Mouse (Mus musculus) forebrain, embryonic 12.5 days (tissue): ENCODE results near the gene Cog7. TPM values are rescaled to one million over a fixed set of nuclear protein-coding genes. Genes with fewer than 3 reads are reported as not detected.

Experiments
- ATAC-seq: fragments of 200-750 bp; cut with Nextera tagmentation; 2 replicates; pipeline ENCODE4 v1.8.0; 2017; ENCODE audit warnings: moderate TSS enrichment; ENCODE audit not compliant: low FRiP score
- H3K27ac ChIP-seq: fragments of 300-500 bp; sonication (generic); 2 replicates; pipeline ENCODE4 v1.5.1; 2016; ENCODE audit warnings: mild to moderate bottlenecking
- H3K27me3 ChIP-seq: fragments of 300-500 bp; sonication (generic); 2 replicates; pipeline ENCODE4 v1.6.1; 2016; ENCODE audit warnings: mild to moderate bottlenecking
- H3K36me3 ChIP-seq: fragments of 300-500 bp; sonication (generic); replicated peaks from 2 replicates; pipeline ENCODE4 v1.6.1; 2016; ENCODE audit warnings: mild to moderate bottlenecking
- H3K4me1 ChIP-seq: fragments of 300-500 bp; sonication (generic); 2 replicates; pipeline ENCODE4 v1.6.1; 2016
- H3K4me2 ChIP-seq: fragments of 300-500 bp; sonication (generic); 2 replicates; pipeline ENCODE4 v1.6.1; 2016; ENCODE audit warnings: mild to moderate bottlenecking, moderate library complexity
- H3K4me3 ChIP-seq: fragments of 300-500 bp; sonication (generic); replicated peaks from 2 replicates; pipeline ENCODE4 v1.5.1; 2016; ENCODE audit warnings: mild to moderate bottlenecking
- H3K9ac ChIP-seq: fragments of 300-500 bp; sonication (generic); 2 replicates; pipeline ENCODE4 v1.6.1; 2016; ENCODE audit warnings: mild to moderate bottlenecking
- H3K9me3 ChIP-seq: fragments of 300-500 bp; sonication (generic); 2 replicates; pipeline ENCODE4 v1.6.1; 2016
- WGBS: fragments of 180-500 bp; shearing (Covaris S2); methylation state at CpG from one replicate; pipeline ENCODE4 v1.1.7; 2016; 5-methylcytosine and 5-hydroxymethylcytosine counted together
- polyA plus RNA-seq: library from polyadenylated mRNA; unstranded; fragments of >200 nt; fragmentation: Nextera tagmentation; extraction: Ambion mirVana; gene quantifications from 2 replicates; pipeline ENCODE4 v1.2.1, GENCODE M21; 2016

Gene Cog7
- 21.9 and 23.0 TPM in 2 replicates for polyA plus RNA-seq

DNA sequence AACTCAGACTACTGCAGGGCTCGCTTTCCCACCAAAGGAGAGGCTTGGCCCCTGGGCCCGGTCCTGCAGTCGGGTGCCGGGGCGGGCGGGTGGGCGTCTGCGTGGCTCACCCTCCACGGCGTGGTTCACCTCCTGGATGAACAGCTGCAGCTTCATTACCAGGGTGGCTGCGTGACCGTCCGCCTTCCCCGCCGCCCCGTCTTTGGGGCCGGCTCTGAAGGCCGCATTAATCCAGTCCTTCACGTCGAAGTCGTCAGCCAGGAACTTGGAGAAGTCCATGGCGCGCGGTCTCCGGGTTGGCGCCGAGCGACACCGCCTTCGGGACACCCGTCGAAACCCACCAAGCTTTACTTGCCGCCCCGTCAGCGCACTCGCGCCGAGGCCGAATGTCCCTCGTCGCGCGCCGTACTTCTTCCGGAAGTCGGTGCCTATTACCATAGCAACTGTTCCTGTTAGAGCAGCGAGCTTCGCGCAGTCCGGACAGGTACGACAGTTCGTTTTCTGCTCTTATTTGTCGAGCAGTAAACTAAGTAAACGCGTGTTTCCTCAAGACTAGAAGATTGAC is at the start of gene Cog7:
TSS of gene Cog7 (minus strand) at position 405 of the 565 bp plus-strand sequence.
- peak within 1 kb of the TSS; percentile 63 for H3K4me2 ChIP-seq
- peak; percentile 91 for ATAC-seq
- no peaks in the 10 kb centered on the region for H3K9me3 ChIP-seq
- peak within 1 kb of the TSS; percentile 77 for H3K9ac ChIP-seq
- under 1% methylated on average over 55 of the region's 55 CpGs for whole genome bisulfite sequencing
- H3K27ac ChIP-seq, result no peak within 1 kb of the TSS
- peaks cover 9% of the 10 kb centered on the region; the same call in 1 of the 2 replicates for H3K4me1 ChIP-seq
- peak within 1 kb of the TSS; percentile 81 for H3K4me3 ChIP-seq
- 0 out of 2 replicates have a peak, but pooled peaks cover 4% of the 10 kb centered on the region for H3K36me3 ChIP-seq
- no peaks in the 10 kb centered on the region for H3K27me3 ChIP-seq

DNA sequence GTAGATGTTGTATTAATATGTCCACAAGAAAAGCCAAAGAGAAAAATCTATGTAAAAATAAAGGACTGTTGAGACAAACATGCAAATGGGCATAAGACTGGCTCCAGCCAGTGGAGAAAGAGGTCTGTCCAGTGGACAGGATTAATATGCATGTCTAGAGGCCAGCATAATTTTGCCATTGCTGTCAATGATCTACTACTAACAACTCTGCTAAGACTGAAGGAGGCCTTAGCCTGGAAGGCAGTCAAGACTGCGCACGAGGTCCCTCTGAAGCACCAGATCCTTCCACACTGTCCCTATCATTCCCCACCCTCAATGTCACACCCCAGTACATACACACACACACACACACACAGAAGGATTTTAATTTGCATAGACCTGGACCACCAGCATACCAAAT is 40.6 kb upstream of the Cog7 start:
- Histone ChIP-seq H3K36me3 (0 out of 2 replicates have a peak, but pooled peaks cover 3% of the 10 kb centered on the region), H3K4me2 (no peak overlapping the region), H3K9me3 (no peaks in the 10 kb centered on the region), H3K4me3 (no peak overlapping the region), H3K9ac (no peak overlapping the region), H3K4me1 (peaks cover 22% of the 10 kb centered on the region), H3K27me3 (no peaks in the 10 kb centered on the region), H3K27ac (no peak overlapping the region)
- ATAC-seq, result no peak
- WGBS, result 95% methylated on average over 2 of the region's 2 CpGs

DNA sequence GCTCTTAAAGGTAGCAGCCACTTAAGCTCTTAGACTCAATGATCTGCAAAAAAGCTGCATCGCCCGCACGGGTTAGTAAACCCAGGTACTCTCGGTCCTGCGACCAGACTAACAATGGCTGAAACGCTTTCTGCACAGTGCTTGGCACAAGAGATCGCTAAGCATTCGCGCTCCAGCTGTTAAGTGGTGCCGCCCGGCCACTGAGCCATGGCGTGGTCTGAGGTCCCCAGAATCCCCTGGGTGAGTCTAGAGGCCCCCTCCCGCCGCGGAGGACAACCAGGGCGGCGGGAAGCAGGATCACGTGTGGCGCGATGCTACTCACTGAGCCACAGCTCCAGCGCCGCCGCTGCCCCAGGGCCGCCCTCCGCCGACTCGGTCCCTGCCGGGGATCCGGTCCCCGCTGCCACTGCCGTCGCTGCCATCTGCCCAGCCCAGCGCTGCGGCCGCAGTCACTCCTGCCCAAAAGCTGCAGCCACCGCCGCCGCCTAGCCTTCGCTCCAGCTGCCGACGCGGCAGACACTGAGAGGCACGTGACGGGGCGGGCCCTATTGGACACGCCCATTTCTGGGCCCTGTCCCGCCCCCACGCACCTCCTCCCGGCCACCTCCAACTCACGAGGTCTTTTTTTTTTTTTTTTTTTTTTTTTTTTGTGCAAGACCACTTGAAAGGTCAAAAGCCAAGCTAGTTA is 39.3 kb upstream of the Cog7 start, which contains the start of gene Gga2:
TSS of gene Gga2 (minus strand) at position 556 of the 688 bp plus-strand sequence.
- peak within 1 kb of the TSS; percentile 79 for H3K4me3 ChIP-seq
- ATAC-seq, result peak; percentile 90
- H3K27ac ChIP-seq, result peak within 1 kb of the TSS; percentile 93
- H3K4me1 ChIP-seq, result peaks cover 28% of the 10 kb centered on the region
- no peaks in the 10 kb centered on the region for H3K27me3 ChIP-seq
- under 1% methylated on average over 45 of the region's 50 CpGs for WGBS
- 0 out of 2 replicates have a peak, but pooled peaks cover 3% of the 10 kb centered on the region for H3K36me3 ChIP-seq
- no peaks in the 10 kb centered on the region for H3K9me3 ChIP-seq
- peak within 1 kb of the TSS; percentile 75 for H3K9ac ChIP-seq
- peak within 1 kb of the TSS; percentile 73 for H3K4me2 ChIP-seq

DNA sequence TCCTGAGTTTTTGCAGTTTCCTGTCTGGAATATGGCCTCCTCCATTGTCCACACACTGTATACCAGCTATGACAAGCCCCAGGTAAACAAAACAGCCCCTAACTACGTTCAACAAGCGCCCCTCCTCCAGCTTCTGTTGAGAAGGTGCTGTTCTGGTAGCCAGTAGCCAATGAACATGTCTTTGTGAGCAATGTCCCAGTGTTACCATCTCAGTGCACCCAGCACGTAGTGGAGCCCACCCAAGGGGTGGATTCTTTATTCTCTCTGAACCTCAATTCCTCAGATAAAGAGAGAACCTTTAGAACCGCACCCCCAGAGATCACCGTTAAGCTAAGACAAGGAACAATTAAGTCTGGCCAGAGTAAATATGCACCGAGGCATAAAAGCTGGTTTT is 38.8 kb upstream of the Cog7 start:
- under 1% methylated on average over 6 of the region's 6 CpGs for WGBS
- H3K4me2 ChIP-seq, result peak overlapping the region; percentile 73
- 0 out of 2 replicates have a peak, but pooled peaks cover 3% of the 10 kb centered on the region for H3K36me3 ChIP-seq
- H3K27me3 ChIP-seq, result no peaks in the 10 kb centered on the region
- peaks cover 34% of the 10 kb centered on the region for H3K4me1 ChIP-seq
- ATAC-seq, result peak; percentile 50
- no peaks in the 10 kb centered on the region for H3K9me3 ChIP-seq
- peak overlapping the region; percentile 79 for H3K4me3 ChIP-seq
- peak overlapping the region; percentile 75 for H3K9ac ChIP-seq
- H3K27ac ChIP-seq, result peak overlapping the region; percentile 93

- 88% methylated on average over 7 of the region's 7 CpGs for WGBS
- no peak for ATAC-seq
- peaks cover 38% of the 10 kb centered on the region for H3K4me1 ChIP-seq
- no peaks in the 10 kb centered on the region for H3K27me3 ChIP-seq
- 0 out of 2 replicates have a peak, but pooled peaks cover 3% of the 10 kb centered on the region for H3K36me3 ChIP-seq
- H3K9me3 ChIP-seq, result no peaks in the 10 kb centered on the region
- H3K4me3 ChIP-seq, result peak overlapping the region; percentile 79; the same call in 1 of the 2 replicates
- 0 out of 2 replicates have a peak overlapping the region, but pooled peaks have one; percentile 27 for H3K27ac ChIP-seq
- no peak overlapping the region for H3K9ac ChIP-seq
- peak overlapping the region; percentile 73 for H3K4me2 ChIP-seq
Observed at GRCm38 (mm10) chr7:122018978-122019377, 37.5 kb upstream of the Cog7 start.

- H3K4me1 ChIP-seq, result peaks cover 38% of the 10 kb centered on the region
- 0 out of 2 replicates have a peak overlapping the region, but pooled peaks have one; percentile 1 for H3K9ac ChIP-seq
- ATAC-seq, result no peak
- H3K4me2 ChIP-seq, result peak overlapping the region; percentile 73; the same call in 1 of the 2 replicates
- H3K27ac ChIP-seq, result no peak overlapping the region
- H3K36me3 ChIP-seq, result 0 out of 2 replicates have a peak, but pooled peaks cover 3% of the 10 kb centered on the region
- H3K27me3 ChIP-seq, result no peaks in the 10 kb centered on the region
- no peak overlapping the region for H3K4me3 ChIP-seq
- H3K9me3 ChIP-seq, result no peaks in the 10 kb centered on the region
- 62% methylated on average over 3 of the region's 3 CpGs for WGBS
Observed at GRCm38 (mm10) chr7:122018247-122018646, 36.7 kb upstream of the Cog7 start.

GRCm38 (mm10) chr7:122015734-122016133 is 34.2 kb upstream of the Cog7 start:
- 81% methylated on average over 10 of the region's 10 CpGs for WGBS
- Histone ChIP-seq H3K27me3 (no peaks in the 10 kb centered on the region), H3K4me2 (no peak overlapping the region), H3K27ac (peak overlapping the region; percentile 47; the same call in 1 of the 2 replicates), H3K9me3 (no peaks in the 10 kb centered on the region), H3K9ac (no peak overlapping the region), H3K4me1 (peaks cover 38% of the 10 kb centered on the region), H3K36me3 (peaks cover 21% of the 10 kb centered on the region), H3K4me3 (no peak overlapping the region)
- no peak for ATAC-seq

GRCm38 (mm10) chr7:122015105-122015504 is 33.6 kb upstream of the Cog7 start:
- no peak overlapping the region for H3K4me3 ChIP-seq
- H3K36me3 ChIP-seq, result peaks cover 27% of the 10 kb centered on the region
- 70% methylated on average over 8 of the region's 8 CpGs for WGBS
- H3K27ac ChIP-seq, result 0 out of 2 replicates have a peak overlapping the region, but pooled peaks have one; percentile 47
- H3K9me3 ChIP-seq, result no peaks in the 10 kb centered on the region
- no peaks in the 10 kb centered on the region for H3K27me3 ChIP-seq
- peaks cover 37% of the 10 kb centered on the region for H3K4me1 ChIP-seq
- H3K4me2 ChIP-seq, result no peak overlapping the region
- H3K9ac ChIP-seq, result no peak overlapping the region
- ATAC-seq, result no peak

DNA sequence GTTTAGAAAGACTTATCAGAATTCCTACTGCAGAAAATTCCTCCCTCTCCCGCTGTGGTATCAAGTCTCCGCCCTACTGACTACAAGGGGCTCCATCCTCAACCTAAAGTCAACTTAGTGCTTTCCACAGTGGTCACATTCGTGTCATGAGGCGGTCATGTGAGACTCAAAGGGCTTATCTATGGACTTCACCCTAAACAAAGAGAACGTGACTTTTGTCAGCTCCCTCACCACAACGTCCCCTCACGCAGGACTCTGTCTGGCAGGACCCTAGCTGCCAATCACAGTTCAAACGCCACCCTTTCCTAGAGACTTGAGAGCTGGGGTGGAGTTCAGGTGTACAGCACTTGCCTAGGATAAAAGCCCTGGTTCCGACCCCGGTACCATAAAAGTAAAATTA is 31.4 kb upstream of the Cog7 start:
- Histone ChIP-seq H3K36me3 (peaks cover 45% of the 10 kb centered on the region), H3K4me3 (no peak overlapping the region), H3K4me1 (peaks cover 16% of the 10 kb centered on the region; the same call in 1 of the 2 replicates), H3K9me3 (no peaks in the 10 kb centered on the region), H3K27ac (no peak overlapping the region), H3K4me2 (no peak overlapping the region), H3K9ac (no peak overlapping the region), H3K27me3 (no peaks in the 10 kb centered on the region)
- no peak for ATAC-seq
- WGBS, result 92% methylated on average over 10 of the region's 10 CpGs

- Histone ChIP-seq H3K27ac (no peak overlapping the region), H3K4me1 (peaks cover 16% of the 10 kb centered on the region; the same call in 1 of the 2 replicates), H3K9ac (no peak overlapping the region), H3K9me3 (no peaks in the 10 kb centered on the region), H3K4me3 (no peak overlapping the region), H3K27me3 (no peaks in the 10 kb centered on the region), H3K4me2 (no peak overlapping the region), H3K36me3 (peaks cover 50% of the 10 kb centered on the region)
- WGBS, result 90% methylated on average over 4 of the region's 4 CpGs
- no peak for ATAC-seq
Observed at GRCm38 (mm10) chr7:122012370-122012769, 30.9 kb upstream of the Cog7 start.

- Histone ChIP-seq H3K9me3 (no peaks in the 10 kb centered on the region), H3K4me3 (no peak overlapping the region), H3K4me2 (no peak overlapping the region), H3K36me3 (peaks cover 89% of the 10 kb centered on the region), H3K27ac (no peak overlapping the region), H3K27me3 (no peaks in the 10 kb centered on the region), H3K4me1 (no peaks in the 10 kb centered on the region), H3K9ac (no peak overlapping the region)
- ATAC-seq, result no peak
- 81% methylated on average over 8 of the region's 8 CpGs for WGBS
Observed at GRCm38 (mm10) chr7:122000396-122000795, 18.9 kb upstream of the Cog7 start.

DNA sequence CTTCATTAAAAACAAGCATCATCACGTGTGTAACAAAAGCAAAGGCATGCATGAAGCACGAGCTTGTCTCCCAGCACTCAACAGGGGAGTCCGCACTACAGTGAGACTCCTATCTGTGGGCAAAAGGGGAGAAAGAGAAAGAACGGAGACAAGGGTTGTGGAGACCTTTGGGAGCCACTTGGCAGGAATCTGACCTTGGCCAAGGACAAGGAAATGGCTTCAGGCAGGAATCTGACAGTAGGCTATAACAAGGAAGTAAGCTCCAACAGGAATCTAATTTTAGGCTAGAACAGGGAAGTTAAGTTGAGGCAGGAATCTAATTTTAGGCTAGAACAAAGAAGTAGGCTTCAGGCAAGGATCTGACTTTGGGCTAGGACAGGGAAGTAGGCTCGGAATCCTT is 14.4 kb upstream of the Cog7 start:
- H3K4me1 ChIP-seq, result no peaks in the 10 kb centered on the region
- no peaks in the 10 kb centered on the region for H3K27me3 ChIP-seq
- 90% methylated on average over 5 of the region's 5 CpGs for WGBS
- no peak overlapping the region for H3K27ac ChIP-seq
- no peak overlapping the region for H3K9ac ChIP-seq
- H3K4me2 ChIP-seq, result no peak overlapping the region
- no peaks in the 10 kb centered on the region for H3K9me3 ChIP-seq
- peaks cover 91% of the 10 kb centered on the region for H3K36me3 ChIP-seq
- ATAC-seq, result no peak
- H3K4me3 ChIP-seq, result no peak overlapping the region
